Mouse (Mus musculus) liver, adult 10 weeks (tissue): Measurements from ENCODE around the gene Il1f5. TPM values are rescaled to one million over a fixed set of nuclear protein-coding genes. Genes with fewer than 3 reads are reported as not detected.

ENCODE experiments used
- polyA plus RNA-seq: library from polyadenylated mRNA; stranded (reverse); fragments of 350-450 nt; fragmentation: Illumina TruSeq; extraction: RNeasy Lipid Tissue Mini Kit (QIAGEN cat#74804); gene quantifications from one replicate; pipeline ENCODE4 v1.2.3, GENCODE M21; 2014; ENCODE audit warnings: low read depth, low replicate concordance

The Il1f5 gene
- polyA plus RNA-seq = not detected

GRCm38 (mm10) chr2:24276654-24277053 is at the start of gene Il1f5:
Gene Il1f5, plus strand, starts transcription at chr2:24276954.

GRCm38 (mm10) chr2:24290896-24291295 is 14.1 kb downstream of the Il1f5 start, which contains the start of gene Il1f10:
Gene Il1f10, plus strand, starts transcription at chr2:24291196.

Other genes starting within 250 kb of the Il1f5 start
- 104 TPM for gene Hnmt, start 227.6 kb upstream of the Il1f5 start, polyA plus RNA-seq
- gene Tbpl2, start 180.4 kb upstream of the Il1f5 start, polyA plus RNA-seq = not detected
- not detected for gene Il1f8, start 123.8 kb upstream of the Il1f5 start, polyA plus RNA-seq
- 0.48 TPM for gene Il1f9, start 90.5 kb upstream of the Il1f5 start, polyA plus RNA-seq
- not detected for gene Il1f6, start 61.5 kb upstream of the Il1f5 start, polyA plus RNA-seq
- gene Il1f10, start 14.2 kb downstream of the Il1f5 start, polyA plus RNA-seq = not detected
- gene Il1rn, start 59.9 kb downstream of the Il1f5 start, polyA plus RNA-seq = 5.1 TPM
- 1.4 TPM for gene Psd4, start 90.6 kb downstream of the Il1f5 start, polyA plus RNA-seq
- not detected for gene Pax8, start 198.6 kb downstream of the Il1f5 start, polyA plus RNA-seq